Mouse (Mus musculus) myocyte (in vitro differentiated cells): ENCODE data around the gene Borcs6. TPM values are rescaled to one million over a fixed set of nuclear protein-coding genes. Genes with fewer than 3 reads are reported as not detected.
A peak's percentile ranks its signal among the peaks of the same experiment; 100 is the strongest.

ENCODE experiments used
- H3K27me3 ChIP-seq: one replicate; pipeline ENCODE4 v1.6.1; 2011; ENCODE audit not compliant: control insufficient read depth, insufficient read depth, insufficient read length
- H3K36me3 ChIP-seq: one replicate; pipeline ENCODE4 v1.6.1; 2011; ENCODE audit not compliant: control insufficient read depth, insufficient read depth
- H3K4me2 ChIP-seq: one replicate; pipeline ENCODE4 v1.6.1; 2011; ENCODE audit warnings: low read depth, control low read depth
- H3K4me3 ChIP-seq: one replicate; pipeline ENCODE4 v1.5.1; 2011; ENCODE audit warnings: mild to moderate bottlenecking, control low read depth, moderate library complexity
- H3K79me2 ChIP-seq: one replicate; pipeline ENCODE4 v1.6.1; 2011; ENCODE audit not compliant: control insufficient read depth, insufficient read depth
- H3ac ChIP-seq: one replicate; pipeline ENCODE4 v1.6.1; 2011; ENCODE audit not compliant: control insufficient read depth, insufficient read length
- CEBPB ChIP-seq: IDR thresholded peaks from 2 replicates; pipeline ENCODE4 v1.6.1; 2011; ENCODE audit warnings: mild to moderate bottlenecking, moderate library complexity; ENCODE audit not compliant: poor library complexity, insufficient read depth, severe bottlenecking
- E2F4 ChIP-seq: IDR thresholded peaks from one replicate; pipeline ENCODE4 v1.6.1; 2011; ENCODE audit warnings: mild to moderate bottlenecking, control low read depth, moderate library complexity; ENCODE audit not compliant: insufficient read depth
- MAX ChIP-seq: IDR thresholded peaks from one replicate; pipeline ENCODE4 v1.6.1; 2011; ENCODE audit warnings: low read depth, mild to moderate bottlenecking, control low read depth
- MYOD1 ChIP-seq, 3 experiments: IDR thresholded peaks; one replicate each; pipeline ENCODE4 v1.6.1; 2011; ENCODE audit warnings: control low read depth in 2 of 3, low read depth in 2 of 3, mild to moderate bottlenecking in 2 of 3, moderate library complexity in 1 of 3; ENCODE audit not compliant: insufficient read length in 2 of 3, control insufficient read depth in 1 of 3
- MYOG ChIP-seq, 3 experiments: IDR thresholded peaks; one replicate each; pipeline ENCODE4 v1.6.1; 2011; ENCODE audit warnings: control low read depth in 2 of 3, low read depth in 2 of 3, mild to moderate bottlenecking in 2 of 3; ENCODE audit not compliant: insufficient read length in 2 of 3, control insufficient read depth in 1 of 3, insufficient read depth in 1 of 3
- POLR2A ChIP-seq: IDR thresholded peaks from one replicate; pipeline ENCODE4 v1.6.1; 2011; ENCODE audit warnings: low read depth, mild to moderate bottlenecking, control low read depth, moderate library complexity; ENCODE audit not compliant: insufficient read length
- POLR2AphosphoS2 ChIP-seq: IDR thresholded peaks from one replicate; pipeline ENCODE4 v1.6.1; 2011; ENCODE audit warnings: low read depth, control low read depth; ENCODE audit not compliant: insufficient read length
- REST ChIP-seq: IDR thresholded peaks from one replicate; pipeline ENCODE4 v1.6.1; 2011; ENCODE audit warnings: mild to moderate bottlenecking, control low read depth, moderate library complexity; ENCODE audit not compliant: insufficient read depth, insufficient read length
- SRF ChIP-seq: IDR thresholded peaks from one replicate; pipeline ENCODE4 v1.6.1; 2011; ENCODE audit warnings: low read depth; ENCODE audit not compliant: control insufficient read depth, insufficient read length
- TCF12 ChIP-seq: IDR thresholded peaks from one replicate; pipeline ENCODE4 v1.6.1; 2011; ENCODE audit warnings: mild to moderate bottlenecking, control low read depth; ENCODE audit not compliant: poor library complexity, insufficient read depth, severe bottlenecking
- TCF3 ChIP-seq: IDR thresholded peaks from one replicate; pipeline ENCODE4 v1.6.1; 2011; ENCODE audit warnings: low read depth, control low read depth; ENCODE audit not compliant: insufficient read length
- USF1 ChIP-seq: IDR thresholded peaks from one replicate; pipeline ENCODE4 v1.6.1; 2011; ENCODE audit warnings: low read depth, mild to moderate bottlenecking, control low read depth, moderate library complexity
- polyA plus RNA-seq: library from polyadenylated mRNA; unstranded; fragments of >200 nt; fragmentation: generic; extraction: Trizol; gene quantifications from one replicate; pipeline ENCODE4 v1.2.1, GENCODE M21; 2012; ENCODE audit warnings: missing spikeins

Borcs6 gene
- polyA plus RNA-seq, 1 experiment: 27.2 TPM

DNA sequence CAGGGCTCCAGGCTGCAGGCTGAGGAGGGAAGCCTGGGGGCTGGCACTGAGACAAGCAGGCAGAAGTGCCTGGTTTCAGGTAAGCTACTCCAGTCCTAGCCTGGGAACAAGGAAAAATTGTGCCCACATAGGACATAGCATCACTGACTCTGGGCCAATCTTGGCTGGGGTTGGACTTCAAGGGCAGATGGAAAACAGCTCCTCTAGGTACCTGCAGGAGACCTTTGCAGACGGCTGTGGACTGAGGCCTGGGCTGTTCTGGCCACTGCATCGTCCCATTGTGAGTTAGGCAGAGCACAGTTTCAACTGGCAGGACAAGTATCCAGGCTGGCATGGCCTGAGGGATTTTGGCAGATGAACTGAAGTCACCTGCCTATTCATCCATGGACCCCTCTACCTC lies 46.3 kb downstream of the Borcs6 start:
- Histone ChIP-seq H3ac (no peak overlapping the region), H3K36me3 (peaks cover 40% of the 10 kb centered on the region), H3K79me2 (peaks cover 1% of the 10 kb centered on the region), H3K27me3 (no peaks in the 10 kb centered on the region), H3K4me3 (no peak overlapping the region), H3K4me2 (no peak overlapping the region)
- TF ChIP-seq MAX: no peak
- no peak for TF ChIP-seq POLR2AphosphoS2
- TF ChIP-seq REST: no peak
- no peak for TF ChIP-seq CEBPB
- no peak for TF ChIP-seq MYOG (IDR thresholded peaks at IDR 0.05; ENCODE audit: control insufficient read depth in 1 of 3, insufficient read depth in 1 of 3, insufficient read length in 2 of 3, low read depth in 2 of 3)
- no peak for TF ChIP-seq TCF3
- no peak for TF ChIP-seq POLR2A
- no peak for TF ChIP-seq MYOD1 (IDR thresholded peaks at IDR 0.05; ENCODE audit: control insufficient read depth in 1 of 3, insufficient read length in 2 of 3, low read depth in 2 of 3)
- no peak for TF ChIP-seq TCF12
- no peak for TF ChIP-seq SRF
- TF ChIP-seq E2F4: no peak
- TF ChIP-seq USF1: no peak

DNA sequence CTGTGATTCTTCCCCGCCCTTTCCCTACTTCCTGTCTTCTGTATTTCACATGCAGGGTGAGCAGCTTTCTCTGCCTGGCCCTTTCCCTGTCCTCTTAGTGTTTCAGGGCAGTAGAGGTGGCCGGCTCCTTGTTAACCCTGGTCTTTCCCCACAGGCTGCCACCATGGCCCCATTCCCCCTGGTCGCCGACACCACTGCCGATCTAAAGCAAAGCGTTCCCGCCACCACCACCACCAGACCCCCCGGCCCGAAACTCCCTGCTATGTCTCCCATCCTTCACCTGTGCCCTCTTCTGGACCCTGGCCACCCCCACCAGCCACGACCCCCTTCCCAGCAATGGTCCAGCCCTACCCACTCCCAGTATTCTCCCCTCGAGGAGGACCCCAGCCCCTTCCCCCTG lies 46.8 kb downstream of the Borcs6 start:
- H3ac ChIP-seq: no peak overlapping the region
- H3K4me2 ChIP-seq: no peak overlapping the region
- H3K4me3 ChIP-seq: no peak overlapping the region
- TF ChIP-seq E2F4: no peak
- no peak for TF ChIP-seq CEBPB
- H3K79me2 ChIP-seq: no peaks in the 10 kb centered on the region
- peaks cover 40% of the 10 kb centered on the region for H3K36me3 ChIP-seq
- no peaks in the 10 kb centered on the region for H3K27me3 ChIP-seq

- Histone ChIP-seq H3K27me3 (no peaks in the 10 kb centered on the region), H3K36me3 (peaks cover 36% of the 10 kb centered on the region), H3K4me2 (no peak overlapping the region), H3K79me2 (no peaks in the 10 kb centered on the region), H3K4me3 (no peak overlapping the region), H3ac (no peak overlapping the region)
- TF ChIP-seq TCF12 (no peak), CEBPB (no peak), E2F4 (no peak), REST (no peak), MYOD1 (IDR thresholded peaks at IDR 0.05; ENCODE audit: control insufficient read depth in 1 of 3, insufficient read length in 2 of 3, low read depth in 2 of 3) (no peak), POLR2AphosphoS2 (no peak), SRF (no peak), POLR2A (no peak), MYOG (IDR thresholded peaks at IDR 0.05; ENCODE audit: control insufficient read depth in 1 of 3, insufficient read depth in 1 of 3, insufficient read length in 2 of 3, low read depth in 2 of 3) (no peak), USF1 (no peak), TCF3 (no peak), MAX (no peak)
Measured at GRCm38 (mm10) chr11:69106842-69107241, 47.3 kb downstream of the Borcs6 start.

GRCm38 (mm10) chr11:69107676-69108075 lies 48.2 kb downstream of the Borcs6 start:
- no peaks in the 10 kb centered on the region for H3K27me3 ChIP-seq
- no peak for TF ChIP-seq MAX
- TF ChIP-seq MYOG (IDR thresholded peaks at IDR 0.05; ENCODE audit: control insufficient read depth in 1 of 3, insufficient read depth in 1 of 3, insufficient read length in 2 of 3, low read depth in 2 of 3): no peak
- TF ChIP-seq POLR2AphosphoS2: peak; percentile 14
- no peak for TF ChIP-seq MYOD1 (IDR thresholded peaks at IDR 0.05; ENCODE audit: control insufficient read depth in 1 of 3, insufficient read length in 2 of 3, low read depth in 2 of 3)
- TF ChIP-seq TCF12: no peak
- TF ChIP-seq TCF3: no peak
- H3K79me2 ChIP-seq: no peaks in the 10 kb centered on the region
- peaks cover 31% of the 10 kb centered on the region for H3K36me3 ChIP-seq
- H3K4me3 ChIP-seq: no peak overlapping the region
- H3ac ChIP-seq: no peak overlapping the region
- H3K4me2 ChIP-seq: no peak overlapping the region

GRCm38 (mm10) chr11:69108223-69108622 lies 48.7 kb downstream of the Borcs6 start:
- no peak overlapping the region for H3ac ChIP-seq
- no peaks in the 10 kb centered on the region for H3K79me2 ChIP-seq
- TF ChIP-seq CEBPB (no peak), SRF (no peak), MYOD1 (IDR thresholded peaks at IDR 0.05; ENCODE audit: control insufficient read depth in 1 of 3, insufficient read length in 2 of 3, low read depth in 2 of 3) (no peak), REST (no peak), E2F4 (no peak), TCF3 (no peak), USF1 (no peak), POLR2A (no peak), MAX (no peak), MYOG (IDR thresholded peaks at IDR 0.05; ENCODE audit: control insufficient read depth in 1 of 3, insufficient read depth in 1 of 3, insufficient read length in 2 of 3, low read depth in 2 of 3) (no peak), POLR2AphosphoS2 (no peak), TCF12 (no peak)
- no peak overlapping the region for H3K4me3 ChIP-seq
- no peak overlapping the region for H3K4me2 ChIP-seq
- no peaks in the 10 kb centered on the region for H3K27me3 ChIP-seq
- peaks cover 26% of the 10 kb centered on the region for H3K36me3 ChIP-seq
